Mouse (Mus musculus) neural tube, embryonic 14.5 days (tissue): ENCODE measurements around the gene Cd248. TPM values are rescaled to one million over a fixed set of nuclear protein-coding genes. Genes with fewer than 3 reads are reported as not detected.

ENCODE experiments used
- ATAC-seq: fragments of 200-750 bp; cut with Nextera tagmentation; 2 replicates; pipeline ENCODE4 v1.8.0; 2017; ENCODE audit warnings: low read depth, mild to moderate bottlenecking, moderate TSS enrichment, moderate library complexity
- H3K27ac ChIP-seq: fragments of 300-500 bp; sonication (generic); 2 replicates; pipeline ENCODE4 v1.5.1; 2014; ENCODE audit warnings: low read depth, mild to moderate bottlenecking, control low read depth, low read length, moderate library complexity, mixed read lengths
- H3K27me3 ChIP-seq: fragments of 300-500 bp; sonication (generic); 2 replicates; pipeline ENCODE4 v1.6.1; 2014; ENCODE audit warnings: low read length; ENCODE audit not compliant: control insufficient read depth, insufficient read depth
- H3K36me3 ChIP-seq: fragments of 300-500 bp; sonication (generic); 2 replicates; pipeline ENCODE4 v1.6.1; 2014; ENCODE audit warnings: low read length, mixed read lengths; ENCODE audit not compliant: control insufficient read depth, insufficient read depth
- H3K4me1 ChIP-seq: fragments of 300-500 bp; sonication (generic); 2 replicates; pipeline ENCODE4 v1.6.1; 2014; ENCODE audit warnings: low read length; ENCODE audit not compliant: control insufficient read depth, insufficient read depth
- H3K4me2 ChIP-seq: fragments of 300-500 bp; sonication (generic); 2 replicates; pipeline ENCODE4 v1.6.1; 2014; ENCODE audit warnings: mild to moderate bottlenecking, low read depth, low read length, control low read depth
- H3K4me3 ChIP-seq: fragments of 300-500 bp; sonication (generic); 2 replicates; pipeline ENCODE4 v1.5.1; 2014; ENCODE audit warnings: low read depth, low read length, control low read depth, mixed read lengths
- H3K9ac ChIP-seq: fragments of 300-500 bp; sonication (generic); replicated peaks from 2 replicates; pipeline ENCODE4 v1.6.1; 2014; ENCODE audit warnings: low read depth, mild to moderate bottlenecking, control low read depth, low read length, mixed read lengths
- H3K9me3 ChIP-seq: fragments of 300-500 bp; sonication (generic); 2 replicates; pipeline ENCODE4 v1.6.1; 2016; ENCODE audit warnings: low read length; ENCODE audit not compliant: control insufficient read depth
- WGBS: fragments of 180-500 bp; shearing (Covaris S2); extraction: QIAGEN DNeasy Blood & Tissue Kit; methylation state at CpG from one replicate; pipeline ENCODE4 v1.1.7; 2014; 5-methylcytosine and 5-hydroxymethylcytosine counted together
- polyA plus RNA-seq: library from polyadenylated mRNA; unstranded; fragments of >200 nt; fragmentation: Nextera tagmentation; extraction: Ambion mirVana; gene quantifications from 2 replicates; pipeline ENCODE4 v1.2.1, GENCODE M21; 2014

The Cd248 gene
- polyA plus RNA-seq, 1 experiment from 2014 or later = 6.3 TPM

- H3K9ac ChIP-seq = 0 out of 2 replicates have a peak overlapping the region, but pooled peaks have one; percentile 7
- no peaks in the 10 kb centered on the region for H3K27me3 ChIP-seq
- H3K27ac ChIP-seq = no peak overlapping the region
- H3K4me2 ChIP-seq = no peak overlapping the region
- H3K9me3 ChIP-seq = no peaks in the 10 kb centered on the region
- no peak overlapping the region for H3K4me3 ChIP-seq
- no peaks in the 10 kb centered on the region for H3K36me3 ChIP-seq
- 19% methylated on average over 10 of the region's 10 CpGs for WGBS
- no peaks in the 10 kb centered on the region for H3K4me1 ChIP-seq
- ATAC-seq = no peak
Observed at GRCm38 (mm10) chr19:5058801-5059771, 8.8 kb upstream of the Cd248 start.

- Histone ChIP-seq H3K27ac (no peak overlapping the region), H3K27me3 (no peaks in the 10 kb centered on the region), H3K4me1 (no peaks in the 10 kb centered on the region), H3K4me3 (no peak overlapping the region), H3K36me3 (no peaks in the 10 kb centered on the region), H3K9ac (no peak overlapping the region), H3K4me2 (no peak overlapping the region), H3K9me3 (no peaks in the 10 kb centered on the region)
- WGBS = 44% methylated on average over 5 of the region's 5 CpGs
- no peak for ATAC-seq
Observed at GRCm38 (mm10) chr19:5060365-5061330, 7.2 kb upstream of the Cd248 start.

- peaks cover 3% of the 10 kb centered on the region for H3K27me3 ChIP-seq
- no peak overlapping the region for H3K4me2 ChIP-seq
- ATAC-seq = no peak
- H3K36me3 ChIP-seq = no peaks in the 10 kb centered on the region
- H3K9me3 ChIP-seq = no peaks in the 10 kb centered on the region
- 91% methylated on average over 5 of the region's 5 CpGs for WGBS
- no peaks in the 10 kb centered on the region for H3K4me1 ChIP-seq
- H3K27ac ChIP-seq = no peak overlapping the region
- no peak overlapping the region for H3K4me3 ChIP-seq
- no peak overlapping the region for H3K9ac ChIP-seq
Observed at GRCm38 (mm10) chr19:5062041-5062440, 5.8 kb upstream of the Cd248 start.

- Histone ChIP-seq H3K9ac (no peak overlapping the region), H3K27ac (no peak overlapping the region), H3K27me3 (peaks cover 6% of the 10 kb centered on the region), H3K4me2 (no peak overlapping the region), H3K4me1 (peaks cover 3% of the 10 kb centered on the region; the same call in 1 of the 2 replicates), H3K4me3 (no peak overlapping the region), H3K9me3 (no peaks in the 10 kb centered on the region), H3K36me3 (no peaks in the 10 kb centered on the region)
- WGBS = 79% methylated on average over 6 of the region's 6 CpGs
- no peak for ATAC-seq
Observed at GRCm38 (mm10) chr19:5062446-5062845, 5.4 kb upstream of the Cd248 start.

- Histone ChIP-seq H3K9ac (no peak overlapping the region), H3K36me3 (no peaks in the 10 kb centered on the region), H3K4me3 (no peak overlapping the region), H3K4me1 (peaks cover 13% of the 10 kb centered on the region), H3K27ac (no peak overlapping the region), H3K9me3 (no peaks in the 10 kb centered on the region), H3K4me2 (no peak overlapping the region), H3K27me3 (peaks cover 18% of the 10 kb centered on the region)
- no peak for ATAC-seq
- WGBS = 67% methylated on average over 7 of the region's 7 CpGs
Observed at GRCm38 (mm10) chr19:5065104-5065503, 2.8 kb upstream of the Cd248 start.

GRCm38 (mm10) chr19:5067040-5067799, 658 bp upstream of the Cd248 start:
- peak overlapping the region; percentile 54; the same call in 1 of the 2 replicates for H3K9ac ChIP-seq

GRCm38 (mm10) chr19:5068570-5069234, 824 bp downstream of the Cd248 start:
- Histone ChIP-seq H3K27ac (no peak overlapping the region), H3K9me3 (no peaks in the 10 kb centered on the region), H3K4me3 (peak overlapping the region; percentile 37), H3K36me3 (no peaks in the 10 kb centered on the region), H3K4me2 (peak overlapping the region; percentile 57), H3K27me3 (peaks cover 18% of the 10 kb centered on the region), H3K4me1 (peaks cover 28% of the 10 kb centered on the region), H3K9ac (peak overlapping the region; percentile 54)
- 35% methylated on average over 21 of the region's 21 CpGs for WGBS
- ATAC-seq = no peak

More at GRCm38 (mm10) chr19:5067040-5067799, 658 bp upstream of the Cd248 start:
- no peak for ATAC-seq
- no peak overlapping the region; the same call in 1 of the 2 replicates for H3K27ac ChIP-seq
- WGBS = 12% methylated on average over 15 of the region's 15 CpGs
- peak overlapping the region; percentile 57 for H3K4me2 ChIP-seq
- peaks cover 24% of the 10 kb centered on the region for H3K4me1 ChIP-seq
- H3K4me3 ChIP-seq = peak overlapping the region; percentile 37
- no peaks in the 10 kb centered on the region for H3K9me3 ChIP-seq
- H3K27me3 ChIP-seq = peaks cover 18% of the 10 kb centered on the region
- H3K36me3 ChIP-seq = no peaks in the 10 kb centered on the region

- Histone ChIP-seq H3K4me3 (peak overlapping the region; percentile 37; the same call in 1 of the 2 replicates), H3K36me3 (no peaks in the 10 kb centered on the region), H3K9me3 (no peaks in the 10 kb centered on the region), H3K4me1 (peaks cover 28% of the 10 kb centered on the region), H3K27me3 (peaks cover 18% of the 10 kb centered on the region), H3K27ac (no peak overlapping the region), H3K4me2 (peak overlapping the region; percentile 57; the same call in 1 of the 2 replicates), H3K9ac (no peak overlapping the region)
- WGBS = 78% methylated on average over 5 of the region's 5 CpGs
- no peak for ATAC-seq
Observed at GRCm38 (mm10) chr19:5069486-5069885, 1.6 kb downstream of the Cd248 start.
